Mouse (Mus musculus) gastrocnemius, postnatal 25 days (tissue): Measurements from ENCODE around the gene Atoh8. TPM values are rescaled to one million over a fixed set of nuclear protein-coding genes. Genes with fewer than 3 reads are reported as not detected.

Source experiments
- DNase-seq: peaks from one replicate; pipeline ENCODE4 v3.0.0; 2022
- total RNA-seq, 2 experiments: library from RNA; stranded (reverse); gene quantifications; 1 replicate in 1 of 2; 2 replicates in 1 of 2; pipeline ENCODE4 v1.2.3; 2021

The Atoh8 gene
- total RNA-seq, 2 experiments from 2014 or later, result 4.5 to 7.8 TPM

- DNase-seq, result no peak
Measured at GRCm38 (mm10) chr6:72190577-72190976, 44.8 kb downstream of the Atoh8 start.

DNA sequence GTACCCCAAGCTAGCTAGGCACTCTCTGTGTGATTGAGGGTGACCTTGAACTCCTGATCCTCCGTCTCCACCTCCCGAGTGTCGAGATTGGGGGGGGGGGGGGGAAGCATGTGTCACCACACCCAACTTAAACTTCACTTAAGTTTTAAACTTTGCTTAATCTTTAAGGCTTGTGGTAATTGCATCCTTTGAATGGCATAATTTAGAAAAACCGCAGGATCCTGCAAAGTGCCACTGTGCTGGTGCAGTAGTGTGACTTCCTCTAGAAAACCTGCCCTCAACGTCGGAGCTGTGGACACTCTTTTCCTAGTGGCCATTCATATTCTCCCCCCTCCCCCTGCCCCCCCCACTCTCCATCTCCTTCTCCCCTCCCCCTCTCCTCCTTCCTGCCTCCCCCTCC is 45.3 kb downstream of the Atoh8 start:
- no peak for DNase-seq

GRCm38 (mm10) chr6:72189061-72189863 is 46.1 kb downstream of the Atoh8 start:
- peak; percentile 30 for DNase-seq

GRCm38 (mm10) chr6:72186809-72187208 is 48.6 kb downstream of the Atoh8 start:
- DNase-seq, result no peak

GRCm38 (mm10) chr6:72185893-72186490 is 49.4 kb downstream of the Atoh8 start:
- DNase-seq, result no peak

DNA sequence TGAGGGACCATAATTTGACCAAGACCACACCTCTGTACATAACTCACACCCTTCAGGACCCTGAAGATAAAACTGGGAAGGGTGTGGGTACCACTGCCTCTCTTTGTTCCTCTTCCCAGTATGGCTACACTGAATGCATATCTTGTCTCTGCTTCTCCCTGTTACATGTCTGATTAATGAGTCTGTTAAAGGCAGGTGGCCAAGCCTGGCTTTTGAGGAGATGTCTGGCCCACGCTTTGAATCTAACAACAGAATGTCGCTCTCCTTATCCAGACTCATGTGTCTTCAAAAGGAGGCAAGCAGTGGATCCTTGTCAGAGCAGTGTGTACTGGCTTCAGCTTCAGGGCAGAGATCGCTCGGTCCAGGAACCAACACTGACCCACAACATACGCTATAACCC is 50.8 kb downstream of the Atoh8 start:
- DNase-seq, result no peak

- DNase-seq, result no peak
Measured at GRCm38 (mm10) chr6:72179562-72180502, 55.5 kb downstream of the Atoh8 start.

- DNase-seq, result no peak
Measured at GRCm38 (mm10) chr6:72179006-72179405, 56.4 kb downstream of the Atoh8 start.

DNA sequence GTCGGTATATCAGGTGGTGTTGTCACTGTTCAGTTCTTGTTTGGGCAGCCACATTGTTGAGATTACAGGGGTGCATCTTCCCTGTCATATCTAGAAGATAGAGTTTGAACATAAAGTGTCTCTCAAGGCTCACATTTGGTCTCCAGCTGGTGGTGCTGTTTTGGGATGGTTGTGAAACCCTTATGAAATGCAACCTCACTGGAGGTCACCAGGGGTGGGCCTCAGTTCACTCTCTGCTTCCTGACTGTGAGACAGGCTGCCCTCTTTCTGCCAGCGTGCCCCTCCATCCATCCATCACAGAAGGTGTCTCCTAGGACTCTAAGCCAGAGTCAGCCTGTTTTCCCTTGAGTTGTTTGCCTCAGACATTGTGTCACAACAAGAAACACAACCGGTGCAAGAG is 58.0 kb downstream of the Atoh8 start:
- DNase-seq, result no peak

GRCm38 (mm10) chr6:72176004-72176403 is 59.4 kb downstream of the Atoh8 start:
- DNase-seq, result no peak

GRCm38 (mm10) chr6:72175419-72175818 is 60.0 kb downstream of the Atoh8 start:
- no peak for DNase-seq

DNA sequence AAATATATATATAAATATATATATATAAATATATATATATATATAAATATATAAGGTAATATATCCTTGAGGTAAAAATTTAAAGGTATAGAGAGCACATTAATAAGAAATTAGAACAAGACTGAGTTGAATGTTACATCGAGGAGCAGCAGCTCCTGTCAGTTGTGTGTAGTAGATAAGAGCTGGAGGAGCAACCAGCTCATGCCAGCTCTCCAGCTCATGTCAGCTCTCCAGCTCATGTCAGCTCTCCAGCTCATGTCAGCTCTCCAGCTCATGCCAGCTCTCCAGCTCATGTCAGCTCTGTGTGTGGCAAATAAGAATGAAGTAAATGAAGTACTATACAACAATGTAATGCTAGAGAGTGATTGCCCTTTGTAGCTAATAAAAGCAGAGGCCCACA is 62.0 kb downstream of the Atoh8 start:
- DNase-seq, result no peak

DNA sequence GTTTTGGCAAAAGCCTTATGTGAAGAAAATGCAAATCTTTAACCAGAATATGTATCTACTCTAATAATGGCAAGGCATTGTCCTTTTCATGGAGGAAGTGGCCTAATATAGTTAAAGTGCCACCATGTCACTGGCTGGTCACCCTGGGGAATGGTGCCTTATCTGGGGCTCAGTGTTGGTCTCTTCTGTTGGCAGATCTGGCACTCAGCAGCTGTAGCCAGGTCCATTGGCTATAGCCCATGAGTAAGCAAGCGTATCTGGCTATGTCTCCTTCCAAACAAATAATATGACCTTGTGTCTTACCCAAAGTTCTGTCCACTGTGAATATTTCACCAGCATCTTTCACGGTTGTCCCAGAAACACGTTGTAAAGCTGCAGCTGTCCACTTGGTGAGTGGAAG is 64.0 kb downstream of the Atoh8 start:
- DNase-seq, result no peak

- no peak for DNase-seq
Measured at GRCm38 (mm10) chr6:72165907-72166306, 69.5 kb downstream of the Atoh8 start.

DNA sequence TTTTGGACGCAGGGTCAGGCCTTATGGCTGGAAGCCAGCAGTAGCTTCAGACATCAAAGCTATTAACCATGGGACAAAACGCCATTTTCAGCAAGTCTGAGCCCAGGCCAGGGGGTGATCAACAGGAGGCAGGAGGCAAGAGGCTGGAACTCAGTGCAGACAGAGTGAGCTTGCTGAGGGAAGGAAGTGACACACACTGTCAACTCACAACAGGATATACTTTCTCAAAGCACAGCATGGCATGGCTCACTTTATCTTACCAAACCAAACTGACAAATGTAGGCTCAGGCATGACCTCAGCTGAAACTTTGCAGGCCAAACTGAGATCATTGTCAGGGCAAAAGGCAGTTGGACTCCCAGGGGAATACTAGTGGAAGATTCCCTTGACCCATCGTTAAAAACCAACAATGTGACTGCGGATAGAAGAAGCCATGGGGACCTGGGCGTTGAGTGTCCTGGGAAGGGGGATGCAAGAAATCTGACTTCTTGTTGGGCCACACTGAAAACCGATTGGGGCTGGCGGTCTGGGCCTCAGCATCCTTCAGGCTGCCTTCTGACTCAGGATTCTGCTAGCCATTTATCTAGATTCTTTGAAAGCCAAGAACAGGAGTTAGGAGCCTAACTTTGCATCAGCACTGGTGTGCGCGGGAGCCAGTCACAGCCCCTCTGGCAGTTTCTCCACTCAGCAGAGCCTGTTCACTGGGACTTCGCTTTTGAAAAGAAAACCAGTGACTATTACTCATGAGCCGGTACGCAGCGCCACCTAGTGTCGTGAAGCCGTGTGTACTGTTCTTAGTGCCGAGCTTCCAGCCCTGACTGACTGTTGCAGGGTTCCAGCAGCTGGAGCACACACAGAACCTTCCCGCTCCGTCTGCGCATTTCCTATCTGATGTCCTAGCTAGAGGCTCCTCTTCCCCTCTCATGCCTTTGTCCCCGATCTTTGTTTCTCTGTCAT is 70.8 kb downstream of the Atoh8 start:
- peak; percentile 76 for DNase-seq

DNA sequence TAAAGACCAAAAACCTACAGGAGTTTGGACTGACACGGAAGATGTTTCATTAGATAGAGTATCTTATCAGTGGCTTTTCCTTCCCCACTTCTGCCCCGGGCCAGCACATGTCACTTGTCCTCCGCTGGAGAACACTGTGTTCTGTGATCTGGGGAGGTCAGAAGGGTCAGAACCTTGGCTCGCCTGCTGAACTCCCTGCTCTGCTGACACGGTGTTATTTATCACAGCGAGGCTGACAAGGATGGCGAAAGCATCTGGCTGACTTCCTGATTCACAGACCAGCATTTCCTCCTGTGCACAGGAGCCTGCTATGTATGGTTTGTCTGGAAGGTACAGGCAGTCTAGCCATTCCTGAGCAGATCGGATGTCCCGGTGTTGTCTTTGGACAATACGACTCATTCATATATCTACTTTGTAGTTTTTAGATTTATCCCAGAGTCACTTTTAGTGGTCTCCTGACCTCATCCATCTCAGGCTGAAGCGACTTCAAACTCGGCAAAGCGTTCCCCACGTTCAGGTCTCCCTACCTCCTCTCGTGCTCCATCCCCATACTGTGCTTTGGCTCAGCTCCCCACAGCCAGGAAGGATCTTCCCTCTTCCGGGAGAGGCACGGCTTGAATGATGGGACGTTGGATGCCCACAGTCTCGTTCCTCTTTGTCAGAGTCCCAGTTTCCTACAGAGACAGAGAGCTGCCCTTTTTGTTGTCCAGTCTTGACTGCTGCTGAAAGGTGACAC is 73.1 kb downstream of the Atoh8 start:
- DNase-seq, result peak; percentile 79

- no peak for DNase-seq
Measured at GRCm38 (mm10) chr6:72161751-72162150, 73.6 kb downstream of the Atoh8 start.

GRCm38 (mm10) chr6:72160991-72161390 is 74.4 kb downstream of the Atoh8 start:
- peak; percentile 38 for DNase-seq

- no peak for DNase-seq
Measured at GRCm38 (mm10) chr6:72159861-72160395, 75.4 kb downstream of the Atoh8 start.

DNA sequence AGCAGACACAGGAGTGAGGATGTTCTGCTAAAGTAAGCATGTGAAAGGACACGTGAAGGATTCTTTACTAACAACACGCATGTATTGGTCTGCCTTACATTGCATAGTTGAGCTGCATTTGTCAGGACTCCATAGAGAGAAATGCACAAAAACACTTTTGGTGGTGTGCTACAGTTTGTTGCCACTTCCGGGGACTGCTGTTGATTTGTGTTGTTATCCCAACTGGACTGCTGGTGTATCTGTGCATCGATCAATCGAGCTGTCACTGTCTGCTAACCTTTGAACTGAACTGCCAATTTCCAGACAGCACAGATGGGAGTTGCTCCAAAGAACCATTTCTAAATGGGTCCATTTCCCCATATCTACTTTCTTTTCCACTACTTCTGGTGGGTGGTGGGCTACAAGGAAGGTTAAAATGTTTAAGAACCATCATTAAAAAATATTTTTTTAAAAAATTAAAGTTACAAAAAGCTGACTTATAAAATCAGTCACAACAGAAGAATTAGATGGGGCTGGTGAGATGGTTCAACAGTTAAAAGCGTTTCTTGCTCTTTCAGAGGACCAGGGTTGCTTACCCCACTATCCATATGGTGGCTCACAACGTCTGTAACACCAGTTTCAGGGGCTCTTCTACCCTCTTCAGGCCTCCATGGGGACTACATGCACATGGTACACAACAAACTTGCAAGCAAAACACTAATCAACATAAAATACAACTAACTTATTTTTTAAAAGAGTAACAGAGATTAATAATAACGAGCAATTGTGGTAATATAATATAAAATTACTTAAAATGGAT is 76.2 kb downstream of the Atoh8 start:
- no peak for DNase-seq
